Mouse (Mus musculus): Measurements from ENCODE around the gene Chchd3.

The Chchd3 gene

DNA sequence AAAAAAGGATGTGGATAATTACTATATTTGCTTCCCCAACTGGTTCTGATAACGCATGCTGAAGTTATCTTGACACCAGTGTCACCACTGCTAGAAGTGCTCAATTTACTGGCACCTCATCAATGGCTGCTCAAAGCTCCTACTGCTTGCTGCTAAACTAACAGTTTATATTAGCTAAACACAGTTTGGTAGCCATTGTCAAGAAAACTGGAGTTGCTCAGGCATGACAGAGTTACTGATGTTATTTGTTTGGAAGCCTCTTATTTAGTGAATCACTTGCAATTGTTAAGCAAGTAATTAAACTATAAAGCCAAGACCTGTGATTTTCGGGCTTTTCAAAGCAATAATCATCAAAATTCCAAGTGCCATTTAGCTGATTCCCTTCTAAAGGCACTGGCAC is 123.7 kb downstream of the Chchd3 start:
- DNase-seq (ENCODE audit: low read depth, low spot score), result no peak

DNA sequence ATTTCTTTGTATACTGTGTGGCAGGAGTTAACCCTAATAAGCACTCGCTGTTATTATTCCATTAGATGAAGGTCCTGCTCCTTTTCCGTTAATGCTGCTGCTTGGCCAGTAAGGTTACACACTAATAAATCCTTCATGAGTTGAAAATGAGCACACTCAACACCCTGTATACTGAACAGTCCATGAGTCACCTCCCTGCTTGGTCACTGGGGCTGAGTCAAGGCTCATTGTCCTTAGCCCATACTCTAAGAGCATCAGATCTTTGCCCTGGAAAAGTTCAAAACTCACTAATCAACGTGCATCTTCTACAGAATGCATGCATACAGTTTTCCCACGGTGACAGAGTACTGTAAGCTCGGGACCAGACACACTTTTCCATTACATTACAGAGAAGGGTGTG is 124.5 kb downstream of the Chchd3 start:
- DNase-seq (ENCODE audit: low read depth, low spot score), result no peak

DNA sequence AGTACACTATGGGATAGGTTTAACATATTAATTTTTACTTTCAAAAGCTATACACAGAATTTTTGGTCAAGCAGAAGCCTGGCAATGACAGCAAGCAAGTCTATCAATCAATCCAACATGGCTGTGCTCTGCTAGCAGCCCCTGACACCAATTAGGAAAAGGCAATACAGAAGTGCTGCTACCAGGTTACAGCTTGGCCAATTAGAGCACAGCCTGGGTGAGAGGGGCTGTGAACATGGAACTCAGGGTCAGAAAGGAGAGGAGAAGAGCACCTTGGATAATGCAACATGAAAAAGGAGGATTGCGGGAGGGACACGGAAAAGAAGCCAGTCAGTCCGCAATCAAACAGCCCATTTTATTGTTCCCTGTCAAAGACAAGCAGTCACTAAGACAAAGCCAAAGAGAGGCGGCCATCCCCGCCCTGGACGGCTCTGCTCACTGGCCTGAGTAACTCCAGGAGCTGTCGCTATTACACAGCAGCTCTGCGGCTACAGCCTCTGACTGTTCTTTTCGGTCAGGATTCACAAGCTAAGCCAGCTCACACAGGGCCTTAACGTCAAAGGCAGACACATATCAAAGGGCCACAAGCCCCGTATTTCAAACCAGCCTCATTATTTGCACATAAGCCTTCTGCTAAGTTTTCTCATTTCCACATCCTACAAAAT is 128.8 kb downstream of the Chchd3 start:
- no peak for DNase-seq (ENCODE audit: low read depth, low spot score)

DNA sequence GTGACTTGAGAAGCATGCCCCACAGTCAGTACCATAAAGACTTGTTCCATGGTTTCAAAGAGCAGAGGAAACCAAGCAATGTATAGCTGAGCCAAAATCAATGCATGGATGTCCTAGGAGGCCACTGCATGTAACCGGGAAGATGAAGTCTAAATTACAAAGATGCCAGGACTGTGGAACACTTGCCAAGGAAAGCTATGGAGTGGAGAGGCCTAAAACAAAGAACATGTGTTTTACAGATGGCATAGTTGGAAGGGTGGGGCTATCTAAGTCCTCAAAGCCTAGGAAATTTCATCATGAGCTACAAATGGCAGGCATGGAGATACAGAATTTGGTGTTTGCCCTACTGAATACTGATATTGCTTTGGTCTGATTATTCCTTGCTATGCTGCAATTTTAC is 137.7 kb downstream of the Chchd3 start:
- DNase-seq (ENCODE audit: low read depth, low spot score), result no peak

- DNase-seq (ENCODE audit: low read depth, low spot score), result no peak
These were observed 140.0 kb downstream of the Chchd3 start for GRCm38 (mm10) chr6:32920091-32920490.

DNA sequence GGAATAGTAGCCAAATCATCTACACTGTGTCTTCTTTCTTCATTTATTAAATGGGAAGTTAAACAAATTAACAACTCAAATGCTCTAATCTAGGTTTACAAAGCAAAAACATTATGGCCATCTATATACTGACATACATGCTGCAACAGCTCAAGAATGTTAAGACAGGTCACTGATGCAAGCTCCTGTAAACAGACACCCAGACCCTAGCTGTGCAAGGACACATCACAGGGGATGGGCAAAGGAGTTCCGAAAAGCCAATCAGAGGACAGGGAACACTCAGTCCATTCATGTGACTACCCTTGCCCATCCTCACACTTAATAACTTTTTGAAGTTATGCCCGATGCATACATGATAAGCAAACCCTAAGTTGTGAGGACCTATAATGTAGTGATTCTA is 149.4 kb downstream of the Chchd3 start:
- DNase-seq (ENCODE audit: low read depth, low spot score), result no peak

- DNase-seq (ENCODE audit: low read depth, low spot score), result no peak
These were observed 161.0 kb downstream of the Chchd3 start for GRCm38 (mm10) chr6:32899061-32899460.

GRCm38 (mm10) chr6:32894100-32894499 is 166.0 kb downstream of the Chchd3 start:
- no peak for DNase-seq (ENCODE audit: low read depth, low spot score)

- no peak for DNase-seq (ENCODE audit: low read depth, low spot score)
These were observed 169.3 kb downstream of the Chchd3 start for GRCm38 (mm10) chr6:32890726-32891125.

DNA sequence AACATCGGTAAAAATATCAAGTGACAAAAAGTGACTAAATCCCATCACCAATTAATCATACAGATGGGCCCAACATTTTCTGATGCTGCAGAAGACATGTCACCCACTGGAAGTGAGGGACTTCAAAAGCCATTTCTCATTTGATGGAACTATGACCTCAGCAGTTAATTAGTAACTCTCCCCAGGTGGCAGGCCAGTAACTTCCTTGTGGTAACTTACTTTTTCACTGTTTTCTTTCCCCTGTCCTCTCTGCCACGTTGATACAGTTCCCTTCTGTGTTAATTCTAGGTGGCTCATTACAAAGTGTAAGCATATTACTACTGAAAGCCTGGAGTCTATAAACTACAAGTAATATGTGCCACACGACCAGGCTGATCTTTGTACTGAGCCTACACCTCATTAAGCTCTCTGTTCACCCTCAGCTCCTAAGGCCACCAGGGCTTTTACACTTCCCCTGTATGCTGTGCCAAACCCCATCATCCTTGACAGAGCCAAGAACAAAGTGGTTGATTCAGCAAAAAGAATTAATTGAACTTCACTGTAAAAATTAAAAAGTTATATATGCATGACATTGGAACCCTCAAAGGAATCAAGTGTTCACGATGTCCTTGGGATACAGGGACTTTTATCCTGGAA is 171.0 kb downstream of the Chchd3 start:
- DNase-seq (ENCODE audit: low read depth, low spot score), result no peak

DNA sequence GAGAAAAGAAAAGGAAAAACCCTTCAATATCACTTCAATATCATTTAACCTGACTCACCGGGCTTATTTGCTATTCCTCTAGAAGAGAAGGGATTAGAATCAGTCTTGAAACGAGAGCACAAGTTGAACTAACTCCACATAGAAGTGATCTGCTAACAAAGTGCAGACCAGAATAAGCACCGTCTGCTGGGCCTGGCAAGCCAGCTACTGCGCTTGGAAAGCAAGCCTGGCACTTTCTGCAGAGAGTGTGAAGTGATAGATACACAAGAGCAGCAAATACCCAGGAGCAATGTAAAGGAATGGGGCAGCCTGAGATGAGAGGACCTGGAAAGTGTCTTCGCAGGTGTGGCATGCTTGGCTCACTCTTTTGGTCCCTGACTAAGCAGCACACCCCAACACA is 181.5 kb downstream of the Chchd3 start:
- no peak for DNase-seq (ENCODE audit: low read depth, low spot score)

DNA sequence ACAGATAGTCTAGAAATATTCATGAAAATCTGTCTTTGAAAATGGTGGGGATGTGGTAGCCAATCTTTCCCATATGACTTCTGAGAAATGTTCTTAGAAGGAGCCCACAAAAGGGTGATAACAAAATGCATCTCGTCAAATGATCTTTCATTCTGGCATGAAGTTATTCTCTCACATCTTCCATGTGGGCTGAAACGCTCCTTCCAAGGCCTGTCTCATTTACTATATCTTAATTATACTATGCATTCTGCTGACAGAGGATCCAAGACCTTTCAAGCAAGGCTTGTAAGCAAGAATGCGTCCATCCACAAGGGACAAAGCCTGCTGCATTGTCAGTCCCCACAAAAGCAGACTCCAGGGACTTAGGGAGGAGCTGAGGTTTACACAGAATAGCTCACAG is 185.9 kb downstream of the Chchd3 start:
- DNase-seq (ENCODE audit: low read depth, low spot score), result no peak

GRCm38 (mm10) chr6:32872805-32873204 is 187.3 kb downstream of the Chchd3 start:
- DNase-seq (ENCODE audit: low read depth, low spot score), result no peak

GRCm38 (mm10) chr6:32850960-32851359 is 209.1 kb downstream of the Chchd3 start:
- no peak for DNase-seq (ENCODE audit: low read depth, low spot score)

DNA sequence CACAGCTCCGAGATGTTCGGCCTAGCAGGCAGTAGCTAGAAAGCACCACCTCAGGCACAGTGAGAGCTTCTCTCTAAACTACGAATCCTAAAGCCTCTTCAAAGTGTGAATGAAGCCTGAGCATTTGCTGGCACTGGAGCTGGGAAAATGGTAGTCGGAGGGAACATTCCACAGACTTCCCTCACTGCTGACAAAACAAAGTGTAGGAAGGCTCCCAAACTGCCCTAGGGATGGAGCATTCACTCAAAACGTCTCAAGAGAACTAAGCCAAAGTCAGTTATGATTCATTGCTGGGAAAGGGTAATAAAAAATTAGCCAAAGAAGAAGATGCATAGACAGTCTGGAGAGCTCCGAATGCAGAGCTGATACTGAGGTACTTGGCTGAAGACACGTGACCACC is 211.1 kb downstream of the Chchd3 start:
- DNase-seq (ENCODE audit: low read depth, low spot score), result no peak

- DNase-seq (ENCODE audit: low read depth, low spot score), result no peak
These were observed 214.6 kb downstream of the Chchd3 start for GRCm38 (mm10) chr6:32845463-32845862.

DNA sequence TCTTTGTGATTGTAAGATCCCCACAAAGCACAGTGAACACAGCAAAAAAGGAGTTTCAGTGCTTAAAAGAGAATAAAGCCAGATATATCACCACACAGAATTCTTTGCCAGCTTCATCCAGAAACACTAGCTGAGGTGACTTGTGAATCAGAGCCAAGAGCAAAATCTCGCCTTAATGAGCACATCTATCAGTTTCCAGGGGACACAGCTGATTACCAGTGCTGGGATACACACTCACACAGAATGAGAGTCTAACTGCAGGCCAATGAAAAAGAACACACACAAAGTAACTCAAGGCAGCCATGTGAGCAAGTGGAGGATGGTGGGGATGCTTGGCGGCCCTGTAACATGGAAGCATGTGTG is 222.1 kb downstream of the Chchd3 start:
- DNase-seq (ENCODE audit: low read depth, low spot score), result no peak

DNA sequence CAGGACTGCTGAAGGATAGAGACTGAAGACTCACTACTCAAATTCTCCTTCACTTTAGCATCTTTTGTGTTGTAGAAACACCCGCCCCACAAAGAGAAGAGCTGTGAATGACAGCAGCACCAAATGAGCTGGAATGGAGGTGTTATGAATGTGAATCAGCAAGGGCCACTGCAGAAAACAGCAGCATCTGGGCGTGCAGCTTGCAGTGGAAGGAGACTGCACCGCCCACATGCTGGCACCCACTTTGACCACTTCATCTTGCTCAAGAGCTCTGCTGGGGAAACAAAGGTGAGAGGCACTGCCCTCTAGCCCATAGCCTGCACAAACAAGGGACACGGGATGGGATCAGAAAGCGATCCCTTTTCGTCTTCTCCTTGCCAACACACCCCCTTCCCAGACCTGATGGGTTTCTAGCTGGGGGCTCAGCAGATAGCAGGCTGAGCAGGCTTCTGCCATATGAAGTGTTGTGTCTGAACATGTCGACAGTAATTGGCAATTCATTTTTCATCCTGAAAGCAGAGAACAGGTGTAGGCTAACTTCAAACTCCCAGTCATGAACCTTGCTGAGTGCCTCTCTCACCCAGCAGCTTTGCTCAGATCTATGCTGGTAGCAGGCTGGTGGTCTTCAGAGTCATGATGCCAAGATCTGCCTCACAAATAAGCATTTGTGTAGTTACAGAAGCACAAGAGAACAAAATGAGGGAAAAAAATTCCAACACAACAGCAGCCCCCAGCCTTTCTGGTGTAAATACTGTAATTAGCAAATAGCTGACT is 222.7 kb downstream of the Chchd3 start:
- DNase-seq (ENCODE audit: low read depth, low spot score), result peak; percentile 23

DNA sequence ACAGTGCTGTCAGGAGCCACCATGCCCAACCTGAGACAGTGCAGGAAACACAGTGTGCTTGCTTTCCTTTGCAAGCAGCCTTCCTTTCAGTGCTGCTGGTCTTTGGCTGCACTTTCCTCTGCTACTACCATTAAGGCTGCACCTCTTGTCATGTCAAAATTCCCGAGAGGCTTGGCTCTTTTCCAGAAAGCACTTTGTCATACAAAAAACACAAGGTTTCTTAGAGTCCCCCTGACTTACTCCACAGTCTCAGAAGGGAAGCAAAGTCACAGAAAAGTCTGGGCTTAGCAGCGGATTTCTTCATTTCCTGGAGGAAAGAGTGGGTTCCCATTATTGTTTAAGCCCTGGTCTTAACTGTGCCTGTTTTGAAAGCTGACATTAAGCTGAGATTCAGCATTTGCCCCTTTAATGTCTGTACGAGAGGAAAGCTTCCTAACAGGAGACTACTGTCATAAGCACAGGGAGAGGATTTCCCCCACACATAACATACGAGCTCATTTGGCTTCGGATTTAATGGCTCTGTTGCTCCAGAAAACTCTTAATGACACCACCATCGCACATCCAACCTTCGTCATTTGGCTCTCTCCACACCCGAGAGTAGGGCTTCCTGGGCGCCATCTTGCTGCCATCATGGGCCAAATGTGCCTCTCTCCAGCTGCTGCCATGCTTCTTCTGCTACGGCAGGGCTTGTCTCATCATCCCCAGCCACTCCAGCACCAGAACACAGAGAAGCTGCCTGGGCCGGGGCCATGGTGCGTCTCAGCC is 236.0 kb downstream of the Chchd3 start:
- DNase-seq (ENCODE audit: low read depth, low spot score), result no peak

- DNase-seq (ENCODE audit: low read depth, low spot score), result no peak
These were observed 241.1 kb downstream of the Chchd3 start for GRCm38 (mm10) chr6:32818961-32819360.

- DNase-seq (ENCODE audit: low read depth, low spot score), result no peak
These were observed 251.3 kb downstream of the Chchd3 start for GRCm38 (mm10) chr6:32808796-32809195.

DNA sequence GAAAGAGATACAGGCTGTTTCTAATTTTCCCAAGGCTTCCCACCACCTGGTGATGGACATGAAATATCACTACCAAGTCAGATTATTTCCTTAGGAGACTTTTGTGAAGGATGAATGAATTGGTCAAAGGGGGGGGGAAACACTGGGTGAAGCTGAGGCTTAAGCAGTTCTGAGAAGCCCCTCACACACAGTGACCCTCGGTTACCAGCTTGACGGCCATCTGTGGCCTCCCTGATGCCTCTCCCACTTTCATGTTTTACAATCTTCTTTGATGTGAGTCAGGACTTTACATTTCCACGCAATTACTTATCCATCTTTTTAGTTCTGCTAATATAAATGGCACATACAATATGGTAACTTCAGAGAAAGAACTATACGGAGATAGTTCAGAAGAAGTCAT is 252.3 kb downstream of the Chchd3 start:
- no peak for DNase-seq (ENCODE audit: low read depth, low spot score)

Data from forelimb bud, embryonic 11.5 days (tissue).